Mouse (Mus musculus) ES-Bruce4 (cell line): Measurements from ENCODE around the gene Ikzf4.

Experiments
- CTCF ChIP-seq: IDR thresholded peaks from one replicate; pipeline ENCODE4 v1.8.1; 2011; ENCODE audit warnings: low read depth, low read length
- EP300 ChIP-seq: IDR thresholded peaks from 2 replicates; pipeline ENCODE4 v1.6.1; 2011; ENCODE audit warnings: low read depth, low read length; ENCODE audit not compliant: insufficient read depth
- POLR2A ChIP-seq: IDR thresholded peaks from one replicate; pipeline ENCODE4 v1.8.1; 2011; ENCODE audit warnings: low read length; ENCODE audit not compliant: insufficient read depth

- TF ChIP-seq CTCF (no peak), EP300 (no peak), POLR2A (no peak)
These were observed 58.7 kb downstream of the Ikzf4 start for GRCm38 (mm10) chr10:128587120-128587519.
